Mouse (Mus musculus): ENCODE measurements around the gene Slc10a2. TPM values are rescaled to one million over a fixed set of nuclear protein-coding genes. Genes with fewer than 3 reads are reported as not detected.
"Not testable (repeated sequence)": the region's sequence is repeated elsewhere in the genome, so short reads cannot be mapped to it uniquely, and the experiment has no call there.

Slc10a2 gene
- not detected for total RNA-seq (2021)
- long read RNA-seq, experiment 1: 0 reads
- long read RNA-seq, experiment 2: 0 reads

DNA sequence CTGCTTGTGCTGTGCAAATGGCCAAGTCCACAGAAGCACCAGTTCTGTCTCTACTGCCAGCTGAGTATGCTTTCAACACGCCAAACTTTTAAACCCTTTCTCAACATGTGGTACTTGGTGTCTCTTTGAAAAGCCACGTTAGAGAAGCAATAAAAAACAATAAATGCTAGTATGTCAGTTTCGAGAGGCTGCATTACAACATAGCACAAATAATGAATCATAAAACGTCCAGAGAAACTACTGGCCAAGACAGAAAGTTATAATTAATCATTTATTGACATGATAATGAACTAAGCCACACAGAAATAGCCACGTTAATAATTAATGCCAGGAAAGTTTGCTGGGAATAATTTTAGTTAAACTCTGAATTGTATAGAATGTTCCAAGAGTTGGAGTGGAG is at the start of gene Slc10a2:
Gene Slc10a2 (minus strand): TSS at position 166 of the 400 bp plus-strand sequence.
- DNase-seq (ENCODE audit: low spot score): no peak

- no peak for DNase-seq (ENCODE audit: low spot score)
Observed at GRCm38 (mm10) chr8:5129322-5129829, 24.2 kb upstream of the Slc10a2 start.

DNA sequence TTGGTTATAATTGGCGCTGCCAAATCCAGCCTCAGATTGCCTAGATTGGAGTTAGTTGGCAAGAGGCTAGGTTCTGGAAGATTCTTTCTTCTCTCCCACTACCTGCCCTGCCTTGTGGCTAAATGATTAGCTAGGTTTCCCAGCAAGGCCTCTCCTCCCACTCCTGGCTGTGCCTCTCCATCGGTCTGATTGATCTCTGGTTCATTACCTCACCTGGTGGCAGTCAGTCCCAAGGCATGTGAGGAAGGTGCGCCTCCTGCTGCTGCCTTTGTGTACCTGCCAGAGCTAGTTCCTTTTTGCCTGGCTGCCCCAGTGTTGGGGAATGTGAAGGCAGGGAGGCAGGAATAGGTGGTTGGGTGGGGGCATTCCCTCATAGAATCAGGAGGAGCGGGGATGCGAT is 1.7 kb upstream of the Slc10a2 start:
- no peak for DNase-seq (ENCODE audit: low spot score)

- DNase-seq (ENCODE audit: low spot score): no peak
Observed at GRCm38 (mm10) chr8:5095392-5095791, 9.8 kb downstream of the Slc10a2 start.

GRCm38 (mm10) chr8:5093991-5094390 is 11.2 kb downstream of the Slc10a2 start:
- not testable (repeated sequence) for DNase-seq (ENCODE audit: low spot score)

GRCm38 (mm10) chr8:5073654-5074293 is 31.4 kb downstream of the Slc10a2 start:
- DNase-seq (ENCODE audit: low spot score): no peak

GRCm38 (mm10) chr8:5058888-5059287 is 46.3 kb downstream of the Slc10a2 start:
- DNase-seq (ENCODE audit: low spot score): no peak

- DNase-seq (ENCODE audit: low spot score): not testable (repeated sequence)
Observed at GRCm38 (mm10) chr8:5044361-5044900, 60.7 kb downstream of the Slc10a2 start.

GRCm38 (mm10) chr8:5038811-5039561 is 66.2 kb downstream of the Slc10a2 start:
- DNase-seq (ENCODE audit: low spot score): no peak

Measured in gastrocnemius, adult 18-20 months (tissue).